Mouse (Mus musculus) intestine, postnatal 0 days (tissue): ENCODE measurements around the gene Nat14. TPM values are rescaled to one million over a fixed set of nuclear protein-coding genes. Genes with fewer than 3 reads are reported as not detected.

Experiments used
- ATAC-seq: fragments of 200-750 bp; cut with Nextera tagmentation; 2 replicates; pipeline ENCODE4 v1.8.0; 2017; ENCODE audit warnings: mild to moderate bottlenecking, moderate TSS enrichment, moderate library complexity
- H3K27ac ChIP-seq: fragments of 300-500 bp; sonication (generic); 2 replicates; pipeline ENCODE4 v1.5.1; 2014; ENCODE audit warnings: mild to moderate bottlenecking, low read depth, low read length, moderate library complexity
- H3K27me3 ChIP-seq: fragments of 300-500 bp; sonication (generic); replicated peaks from 2 replicates; pipeline ENCODE4 v1.6.1; 2014; ENCODE audit warnings: low read length, mixed read lengths; ENCODE audit not compliant: control insufficient read depth, insufficient read depth
- H3K36me3 ChIP-seq: fragments of 300-500 bp; sonication (generic); 2 replicates; pipeline ENCODE4 v1.6.1; 2014; ENCODE audit warnings: mild to moderate bottlenecking, moderate library complexity; ENCODE audit not compliant: control insufficient read depth, insufficient read depth
- H3K4me1 ChIP-seq: fragments of 300-500 bp; sonication (generic); replicated peaks from 2 replicates; pipeline ENCODE4 v1.6.1; 2014; ENCODE audit warnings: antibody characterized with exemption, low read length, mixed read lengths; ENCODE audit not compliant: control insufficient read depth, insufficient read depth
- H3K4me2 ChIP-seq: fragments of 300-500 bp; sonication (generic); replicated peaks from 2 replicates; pipeline ENCODE4 v1.6.1; 2014; ENCODE audit warnings: low read depth, mild to moderate bottlenecking, moderate library complexity
- H3K4me3 ChIP-seq: fragments of 300-500 bp; sonication (generic); 2 replicates; pipeline ENCODE4 v1.5.1; 2014; ENCODE audit warnings: low read depth, low read length
- H3K9ac ChIP-seq: fragments of 300-500 bp; sonication (generic); 2 replicates; pipeline ENCODE4 v1.6.1; 2014; ENCODE audit warnings: mild to moderate bottlenecking, low read depth, low read length
- H3K9me3 ChIP-seq: fragments of 300-500 bp; sonication (generic); 2 replicates; pipeline ENCODE4 v1.6.1; 2016; ENCODE audit warnings: mixed run types; ENCODE audit not compliant: control insufficient read depth
- CTCF ChIP-seq: sonication (generic); IDR thresholded peaks from 2 replicates; pipeline ENCODE4 v1.5.1; 2016; ENCODE audit warnings: low read depth, mild to moderate bottlenecking, control low read depth, antibody characterized with exemption, moderate library complexity
- WGBS: fragments of 180-500 bp; shearing (Covaris S2); extraction: QIAGEN DNeasy Blood & Tissue Kit; methylation state at CpG from one replicate; pipeline ENCODE4 v1.1.7; 2014; 5-methylcytosine and 5-hydroxymethylcytosine counted together
- polyA plus RNA-seq: library from polyadenylated mRNA; unstranded; fragments of >200 nt; fragmentation: Nextera tagmentation; extraction: Ambion mirVana; gene quantifications from 2 replicates; pipeline ENCODE4 v1.2.1, GENCODE M21; 2015

Nat14 gene
- polyA plus RNA-seq, 1 experiment from 2014 or later, result 1.9 TPM

DNA sequence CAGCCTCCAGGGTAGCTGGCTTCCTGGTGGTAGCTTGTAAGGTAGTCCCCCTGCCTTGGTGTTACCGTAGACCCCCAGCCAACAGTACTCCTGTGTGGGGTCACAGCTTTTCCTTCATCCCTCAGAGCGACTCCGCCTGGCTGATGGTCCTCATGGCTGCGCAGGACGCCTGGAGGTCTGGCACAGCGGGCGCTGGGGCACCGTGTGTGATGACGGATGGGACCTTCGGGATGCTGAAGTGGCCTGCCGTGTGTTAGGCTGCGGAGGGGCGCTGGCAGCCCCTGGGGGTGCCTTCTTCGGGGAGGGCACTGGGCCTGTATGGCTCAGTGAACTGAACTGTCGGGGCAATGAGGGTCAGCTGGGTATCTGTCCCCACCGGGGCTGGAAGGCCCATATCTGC is 5.0 kb downstream of the Nat14 start:
- H3K4me3 ChIP-seq, result no peak overlapping the region
- H3K9ac ChIP-seq, result no peak overlapping the region
- 0 out of 2 replicates have a peak, but pooled peaks cover 6% of the 10 kb centered on the region for H3K27me3 ChIP-seq
- TF ChIP-seq CTCF, result no peak
- no peaks in the 10 kb centered on the region for H3K36me3 ChIP-seq
- no peaks in the 10 kb centered on the region for H3K9me3 ChIP-seq
- 79% methylated on average over 16 of the region's 16 CpGs for WGBS
- H3K4me1 ChIP-seq, result 0 out of 2 replicates have a peak, but pooled peaks cover 8% of the 10 kb centered on the region
- no peak for ATAC-seq
- no peak overlapping the region for H3K27ac ChIP-seq
- H3K4me2 ChIP-seq, result no peak overlapping the region

DNA sequence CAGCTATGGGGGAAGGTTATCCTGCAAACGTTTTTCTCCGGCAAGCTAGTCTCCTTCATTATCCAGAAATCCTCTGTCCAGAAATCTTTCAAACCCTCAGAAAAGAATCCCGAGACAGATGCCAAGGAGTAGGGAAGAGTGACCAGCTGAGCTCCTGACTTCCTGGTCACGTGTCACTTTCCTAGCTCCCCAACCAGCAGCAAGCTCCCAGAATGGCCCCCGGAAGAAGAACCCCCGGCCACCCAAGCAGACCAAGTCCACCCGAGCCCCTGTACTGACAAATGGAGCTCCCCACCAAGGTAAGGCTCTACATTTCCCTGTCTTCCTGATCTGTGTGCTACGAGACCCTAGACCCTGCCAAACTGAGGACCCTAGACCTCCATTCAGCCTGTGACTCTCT is 5.9 kb downstream of the Nat14 start:
- no peak for TF ChIP-seq CTCF

DNA sequence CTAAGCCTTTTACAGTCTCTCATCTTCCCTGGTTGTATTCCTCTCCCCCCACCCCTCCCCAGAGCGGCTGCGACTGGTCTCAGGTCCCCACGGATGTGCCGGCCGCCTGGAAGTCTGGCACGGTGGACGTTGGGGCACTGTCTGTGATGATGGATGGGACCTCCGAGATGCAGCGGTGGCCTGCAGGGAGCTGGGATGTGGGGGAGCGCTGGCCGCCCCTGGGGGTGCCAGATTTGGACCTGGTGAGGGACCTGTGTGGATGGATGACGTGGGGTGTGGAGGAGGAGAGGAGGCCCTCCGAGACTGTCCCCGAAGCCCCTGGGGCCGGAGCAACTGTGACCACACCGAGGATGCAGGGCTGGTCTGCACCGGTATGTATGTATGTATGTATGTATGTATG is 6.5 kb downstream of the Nat14 start:
- Histone ChIP-seq H3K4me1 (0 out of 2 replicates have a peak, but pooled peaks cover 4% of the 10 kb centered on the region), H3K36me3 (no peaks in the 10 kb centered on the region), H3K27me3 (0 out of 2 replicates have a peak, but pooled peaks cover 3% of the 10 kb centered on the region), H3K27ac (no peak overlapping the region), H3K4me3 (no peak overlapping the region), H3K9me3 (no peaks in the 10 kb centered on the region), H3K9ac (no peak overlapping the region), H3K4me2 (0 out of 2 replicates have a peak overlapping the region, but pooled peaks have one; percentile 13)
- WGBS, result 70% methylated on average over 17 of the region's 17 CpGs
- ATAC-seq, result no peak
- TF ChIP-seq CTCF, result no peak

More for the DNA sequence above, 5.9 kb downstream of the Nat14 start:
- Histone ChIP-seq H3K4me1 (0 out of 2 replicates have a peak, but pooled peaks cover 5% of the 10 kb centered on the region), H3K4me2 (0 out of 2 replicates have a peak overlapping the region, but pooled peaks have one; percentile 13), H3K27me3 (0 out of 2 replicates have a peak, but pooled peaks cover 6% of the 10 kb centered on the region), H3K27ac (no peak overlapping the region), H3K4me3 (no peak overlapping the region), H3K9ac (no peak overlapping the region), H3K9me3 (no peaks in the 10 kb centered on the region), H3K36me3 (no peaks in the 10 kb centered on the region)
- WGBS, result 50% methylated on average over 8 of the region's 8 CpGs
- no peak for ATAC-seq

GRCm38 (mm10) chr7:4933103-4933502 is 11.3 kb downstream of the Nat14 start:
- H3K27ac ChIP-seq, result no peak overlapping the region
- H3K36me3 ChIP-seq, result no peaks in the 10 kb centered on the region
- TF ChIP-seq CTCF, result no peak
- H3K4me1 ChIP-seq, result no peaks in the 10 kb centered on the region
- no peak overlapping the region for H3K4me3 ChIP-seq
- no peak for ATAC-seq
- no peaks in the 10 kb centered on the region for H3K27me3 ChIP-seq
- H3K9me3 ChIP-seq, result no peaks in the 10 kb centered on the region
- H3K9ac ChIP-seq, result no peak overlapping the region
- 73% methylated on average over 12 of the region's 12 CpGs for WGBS
- H3K4me2 ChIP-seq, result no peak overlapping the region

DNA sequence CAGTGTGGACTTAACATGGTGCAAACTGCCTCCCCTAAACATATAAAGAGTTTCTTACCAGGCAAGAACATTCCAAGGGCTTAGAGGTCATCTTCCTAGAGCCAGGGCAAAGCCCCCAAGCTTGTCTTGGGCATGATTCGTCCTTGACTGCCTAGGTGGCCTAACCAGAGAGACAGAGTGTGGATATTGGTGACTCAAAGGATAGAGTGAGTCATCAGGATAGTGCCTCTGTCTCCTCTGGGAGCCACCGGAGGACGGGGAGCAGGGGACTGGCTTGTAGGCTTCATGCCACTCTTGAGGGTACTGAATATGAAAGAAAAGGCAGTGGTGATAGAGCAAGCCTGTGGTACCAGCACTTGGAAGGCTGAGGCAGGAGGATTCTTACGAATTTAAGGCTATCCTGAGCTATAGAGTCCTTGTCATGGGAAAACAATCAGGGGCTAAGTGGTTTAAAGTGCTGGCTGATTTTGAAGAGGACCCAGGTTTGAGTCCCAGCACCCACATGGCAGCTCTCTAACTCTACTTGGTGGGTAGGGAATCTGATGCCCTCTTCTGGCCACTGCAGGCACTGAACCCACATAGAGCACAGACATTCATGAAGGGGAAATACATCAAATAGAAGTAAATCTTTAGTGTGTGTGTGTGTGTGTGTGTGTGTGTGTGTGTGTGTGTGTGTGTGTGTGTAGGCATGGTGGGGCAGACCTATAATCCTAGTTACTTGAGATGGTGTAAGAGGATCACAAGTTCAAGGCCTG is 12.5 kb downstream of the Nat14 start:
- H3K9me3 ChIP-seq, result no peaks in the 10 kb centered on the region
- H3K4me1 ChIP-seq, result no peaks in the 10 kb centered on the region
- H3K4me3 ChIP-seq, result no peak overlapping the region
- H3K9ac ChIP-seq, result no peak overlapping the region
- ATAC-seq, result no peak
- no peak overlapping the region for H3K27ac ChIP-seq
- H3K36me3 ChIP-seq, result no peaks in the 10 kb centered on the region
- peak; percentile 39; the same call in 1 of the 2 replicates for TF ChIP-seq CTCF
- H3K4me2 ChIP-seq, result no peak overlapping the region
- no peaks in the 10 kb centered on the region for H3K27me3 ChIP-seq
- 79% methylated on average over 4 of the region's 4 CpGs for WGBS

DNA sequence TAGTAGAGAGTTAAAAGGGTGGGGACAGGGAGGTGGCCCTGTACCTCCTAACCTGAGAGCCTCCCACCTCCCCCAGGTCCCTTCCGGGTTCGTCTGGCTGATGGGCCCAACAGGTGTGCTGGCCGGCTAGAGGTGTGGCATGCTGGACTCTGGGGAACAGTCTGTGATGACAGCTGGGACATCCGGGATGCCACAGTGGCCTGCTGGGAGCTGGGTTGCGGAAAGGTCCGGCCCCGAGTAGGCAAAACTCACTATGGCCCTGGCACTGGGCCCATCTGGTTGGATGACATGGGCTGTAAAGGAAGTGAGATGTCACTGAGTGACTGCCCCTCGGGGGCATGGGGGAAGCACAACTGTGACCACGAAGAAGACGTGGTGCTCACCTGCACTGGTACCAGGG is 15.0 kb downstream of the Nat14 start:
- Histone ChIP-seq H3K9me3 (no peaks in the 10 kb centered on the region), H3K4me3 (no peak overlapping the region), H3K4me1 (no peaks in the 10 kb centered on the region), H3K27ac (no peak overlapping the region), H3K9ac (no peak overlapping the region), H3K4me2 (no peak overlapping the region), H3K36me3 (no peaks in the 10 kb centered on the region), H3K27me3 (no peaks in the 10 kb centered on the region)
- no peak for TF ChIP-seq CTCF
- 73% methylated on average over 10 of the region's 10 CpGs for WGBS
- ATAC-seq, result no peak
